Mouse (Mus musculus) hindbrain, embryonic 14.5 days (tissue): ENCODE results near the gene Aldh1l1. TPM values are rescaled to one million over a fixed set of nuclear protein-coding genes. Genes with fewer than 3 reads are reported as not detected.
A peak's percentile ranks its signal among the peaks of the same experiment; 100 is the strongest.

Experiments used
- ATAC-seq: fragments of 200-750 bp; cut with Nextera tagmentation; 2 replicates; pipeline ENCODE4 v1.8.0; 2017; ENCODE audit warnings: moderate number of reproducible peaks, mild to moderate bottlenecking, moderate TSS enrichment, moderate library complexity; ENCODE audit not compliant: low FRiP score
- DNase-seq: peaks from one replicate; pipeline ENCODE4 v3.0.0-alpha.2; 2015; ENCODE audit warnings: low spot score
- H3K27ac ChIP-seq: fragments of 300-500 bp; sonication (generic); 2 replicates; pipeline ENCODE4 v1.5.1; 2014; ENCODE audit warnings: mild to moderate bottlenecking, moderate library complexity
- H3K27me3 ChIP-seq: fragments of 300-500 bp; sonication (generic); 2 replicates; pipeline ENCODE4 v1.6.1; 2014; ENCODE audit warnings: mild to moderate bottlenecking, low read length, mixed read lengths; ENCODE audit not compliant: control insufficient read depth, insufficient read depth
- H3K36me3 ChIP-seq: fragments of 300-500 bp; sonication (generic); replicated peaks from 2 replicates; pipeline ENCODE4 v1.6.1; 2014; ENCODE audit not compliant: control insufficient read depth, insufficient read depth
- H3K4me1 ChIP-seq: fragments of 300-500 bp; sonication (generic); replicated peaks from 2 replicates; pipeline ENCODE4 v1.6.1; 2014; ENCODE audit warnings: antibody characterized with exemption, low read length, mixed read lengths; ENCODE audit not compliant: control insufficient read depth, insufficient read depth
- H3K4me2 ChIP-seq: fragments of 300-500 bp; sonication (generic); replicated peaks from 2 replicates; pipeline ENCODE4 v1.6.1; 2014; ENCODE audit warnings: mild to moderate bottlenecking, moderate library complexity
- H3K4me3 ChIP-seq: fragments of 300-500 bp; sonication (generic); replicated peaks from 2 replicates; pipeline ENCODE4 v1.5.1; 2014; ENCODE audit warnings: mild to moderate bottlenecking, low read length
- H3K9ac ChIP-seq: fragments of 300-500 bp; sonication (generic); 2 replicates; pipeline ENCODE4 v1.6.1; 2014
- H3K9me3 ChIP-seq: fragments of 300-500 bp; sonication (generic); 2 replicates; pipeline ENCODE4 v1.6.1; 2016; ENCODE audit warnings: low read length; ENCODE audit not compliant: control insufficient read depth
- WGBS: fragments of 180-500 bp; shearing (Covaris S2); extraction: QIAGEN DNeasy Blood & Tissue Kit; methylation state at CpG from one replicate; pipeline ENCODE4 v1.1.7; 2014; 5-methylcytosine and 5-hydroxymethylcytosine counted together
- polyA plus RNA-seq: library from polyadenylated mRNA; unstranded; fragments of >200 nt; fragmentation: Nextera tagmentation; extraction: Ambion mirVana; gene quantifications from 2 replicates; pipeline ENCODE4 v1.2.1, GENCODE M21; 2014

Aldh1l1 gene
- polyA plus RNA-seq, 1 experiment from 2014 or later, result 47.0 TPM

DNA sequence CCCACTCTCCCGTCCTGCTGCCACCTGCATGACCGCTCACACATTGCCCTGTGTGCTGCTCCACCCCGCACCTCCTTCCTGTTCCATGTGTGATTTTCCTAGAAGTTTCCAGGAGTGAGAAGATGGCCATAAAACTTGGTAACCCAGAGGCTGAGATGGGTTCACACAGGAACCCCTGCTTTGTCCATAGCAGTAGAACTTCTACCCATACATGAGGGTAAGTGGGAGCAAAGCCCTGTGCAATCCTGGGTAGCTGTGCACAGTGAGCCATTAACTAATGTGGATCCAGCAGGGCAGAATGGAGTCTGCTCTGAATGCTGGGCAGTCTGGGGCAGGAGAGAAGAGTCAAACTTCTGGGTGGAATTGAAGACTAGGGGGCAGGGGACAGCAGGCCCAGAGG lies 8.3 kb downstream of the Aldh1l1 start:
- H3K36me3 ChIP-seq, result no peaks in the 10 kb centered on the region
- no peaks in the 10 kb centered on the region for H3K9me3 ChIP-seq
- no peaks in the 10 kb centered on the region for H3K27me3 ChIP-seq
- no peak overlapping the region for H3K4me2 ChIP-seq
- DNase-seq (no peak), ATAC-seq (no peak)
- H3K4me3 ChIP-seq, result no peak overlapping the region
- H3K4me1 ChIP-seq, result peaks cover 10% of the 10 kb centered on the region; the same call in 1 of the 2 replicates
- WGBS, result 91% methylated on average over 3 of the region's 3 CpGs
- H3K9ac ChIP-seq, result no peak overlapping the region
- H3K27ac ChIP-seq, result no peak overlapping the region; the same call in 1 of the 2 replicates

DNA sequence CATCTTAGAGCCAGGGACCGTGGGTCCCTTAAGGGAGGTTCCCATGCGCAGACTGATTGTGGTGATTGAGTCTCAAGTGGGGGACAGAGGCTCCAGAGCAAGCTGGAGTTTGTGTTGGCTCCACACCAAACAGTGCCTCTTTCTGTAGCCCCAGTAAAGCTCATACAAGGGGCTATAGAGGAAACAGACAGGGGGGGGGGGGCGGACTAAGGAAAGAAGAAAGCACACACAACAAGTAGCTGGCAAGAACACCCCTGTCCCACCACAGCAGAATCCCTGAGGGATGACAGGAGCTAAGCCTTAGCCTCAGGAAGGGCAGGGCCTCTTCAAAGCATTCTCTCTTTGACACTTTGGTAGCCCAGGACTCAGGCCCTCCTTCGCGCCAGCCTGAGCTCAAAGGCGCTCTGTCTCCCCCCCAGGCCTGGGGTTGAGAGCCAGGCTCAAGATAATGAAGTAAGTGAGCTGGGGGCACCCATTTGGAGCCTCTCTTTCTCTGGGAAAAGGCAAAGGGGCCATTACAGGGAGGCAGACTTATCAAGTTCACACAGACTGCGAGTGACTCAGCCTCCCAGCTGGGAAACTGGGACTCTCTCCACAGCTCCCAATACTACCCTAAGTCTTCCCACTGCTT lies 9.2 kb downstream of the Aldh1l1 start:
- WGBS, result 53% methylated on average over 7 of the region's 7 CpGs
- H3K4me2 ChIP-seq, result no peak overlapping the region
- H3K27ac ChIP-seq, result peak overlapping the region; percentile 43
- H3K27me3 ChIP-seq, result no peaks in the 10 kb centered on the region
- no peak overlapping the region for H3K4me3 ChIP-seq
- H3K36me3 ChIP-seq, result no peaks in the 10 kb centered on the region
- H3K9me3 ChIP-seq, result no peaks in the 10 kb centered on the region
- peak; percentile 90 for ATAC-seq
- peaks cover 10% of the 10 kb centered on the region for H3K4me1 ChIP-seq
- H3K9ac ChIP-seq, result no peak overlapping the region
- DNase-seq, result peak; percentile 28

DNA sequence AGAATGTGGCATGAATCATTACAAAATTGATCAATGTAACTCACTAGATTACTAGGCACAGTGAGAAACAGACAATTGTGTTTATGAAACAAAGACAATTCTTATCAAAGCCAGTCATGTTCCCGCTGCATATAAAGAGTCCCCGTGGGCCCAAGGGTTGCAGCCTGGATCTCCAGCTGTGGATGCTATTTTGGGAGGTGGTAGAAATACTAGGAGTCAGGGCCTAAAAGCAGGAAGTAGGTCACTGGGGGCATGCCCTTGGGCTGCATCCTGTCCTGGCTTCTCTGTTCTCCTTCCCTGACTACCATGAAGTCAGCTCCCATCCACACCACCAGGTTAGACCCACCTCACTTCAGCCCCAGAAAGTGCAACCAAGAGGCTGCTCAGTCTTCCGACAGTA lies 10.0 kb downstream of the Aldh1l1 start:
- Histone ChIP-seq H3K27ac (peak overlapping the region; percentile 20; the same call in 1 of the 2 replicates), H3K4me1 (peaks cover 10% of the 10 kb centered on the region), H3K9me3 (no peaks in the 10 kb centered on the region), H3K36me3 (no peaks in the 10 kb centered on the region), H3K4me3 (no peak overlapping the region), H3K9ac (no peak overlapping the region), H3K27me3 (no peaks in the 10 kb centered on the region), H3K4me2 (no peak overlapping the region)
- no peak for ATAC-seq
- DNase-seq, result no peak
- 63% methylated on average over 3 of the region's 3 CpGs for WGBS

DNA sequence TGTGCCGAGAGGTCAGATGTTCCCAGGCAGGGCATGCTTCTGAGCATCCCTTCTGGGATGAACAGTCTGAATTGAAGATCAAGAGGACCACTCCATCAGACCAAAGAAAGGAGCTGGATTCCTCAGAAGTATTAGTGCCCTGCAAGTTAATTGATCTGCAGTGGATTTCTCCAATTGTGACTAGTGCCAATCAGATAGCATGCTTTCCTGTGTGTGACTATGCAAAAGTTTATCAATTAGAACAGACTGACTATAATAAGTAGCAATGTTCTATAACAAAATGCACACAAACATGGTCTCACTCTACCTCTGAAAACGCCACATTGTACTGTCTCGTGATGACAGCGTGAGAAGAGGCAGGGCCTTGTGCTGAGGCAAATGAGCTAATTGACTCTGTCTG lies 13.3 kb downstream of the Aldh1l1 start:
- no peak overlapping the region for H3K9ac ChIP-seq
- no peak overlapping the region for H3K4me2 ChIP-seq
- H3K9me3 ChIP-seq, result no peaks in the 10 kb centered on the region
- WGBS, result 65% methylated on average over 4 of the region's 4 CpGs
- peaks cover 10% of the 10 kb centered on the region for H3K4me1 ChIP-seq
- ATAC-seq (no peak), DNase-seq (no peak)
- no peak overlapping the region for H3K27ac ChIP-seq
- H3K36me3 ChIP-seq, result no peaks in the 10 kb centered on the region
- H3K27me3 ChIP-seq, result no peaks in the 10 kb centered on the region
- H3K4me3 ChIP-seq, result no peak overlapping the region

DNA sequence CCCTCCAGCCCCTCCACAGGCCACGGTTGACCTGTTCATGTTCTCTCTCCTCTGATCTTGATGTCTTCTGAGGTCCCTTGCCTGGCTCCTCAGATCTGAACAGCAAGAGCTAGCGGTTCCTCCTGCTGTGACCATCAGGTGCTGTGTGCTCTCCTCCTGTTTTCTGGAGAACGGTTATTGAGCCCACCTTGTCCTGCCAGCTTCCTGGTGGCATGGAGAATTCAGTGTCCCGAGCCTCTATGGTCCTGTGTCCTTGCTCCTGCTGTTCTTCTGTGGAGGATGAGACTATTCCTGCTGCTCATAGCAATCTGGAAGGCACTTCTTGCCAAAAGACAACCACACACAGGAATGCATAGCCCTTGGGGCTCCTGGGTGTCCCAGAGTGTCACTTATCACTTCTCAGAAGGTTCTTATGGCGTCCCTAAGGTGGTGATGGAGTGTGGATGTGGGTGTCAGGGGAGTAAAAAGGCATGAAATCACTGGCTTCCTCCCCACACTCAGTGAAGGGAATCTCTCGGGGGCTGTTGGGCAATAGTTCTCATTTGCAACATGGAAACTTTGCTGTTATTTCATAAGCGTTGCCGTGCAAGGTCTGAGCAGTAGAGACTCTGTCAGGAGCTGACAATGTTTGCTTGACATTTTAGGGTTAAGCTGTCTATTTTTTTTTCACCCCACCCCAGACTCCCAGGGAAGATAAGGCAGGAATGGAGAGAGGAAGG lies 15.2 kb downstream of the Aldh1l1 start:
- no peaks in the 10 kb centered on the region for H3K36me3 ChIP-seq
- no peak overlapping the region for H3K4me2 ChIP-seq
- H3K4me3 ChIP-seq, result no peak overlapping the region
- no peaks in the 10 kb centered on the region for H3K27me3 ChIP-seq
- 74% methylated on average over 8 of the region's 8 CpGs for WGBS
- H3K27ac ChIP-seq, result no peak overlapping the region
- no peak for ATAC-seq
- no peak overlapping the region for H3K9ac ChIP-seq
- peaks cover 10% of the 10 kb centered on the region for H3K4me1 ChIP-seq
- no peak for DNase-seq
- no peaks in the 10 kb centered on the region for H3K9me3 ChIP-seq

DNA sequence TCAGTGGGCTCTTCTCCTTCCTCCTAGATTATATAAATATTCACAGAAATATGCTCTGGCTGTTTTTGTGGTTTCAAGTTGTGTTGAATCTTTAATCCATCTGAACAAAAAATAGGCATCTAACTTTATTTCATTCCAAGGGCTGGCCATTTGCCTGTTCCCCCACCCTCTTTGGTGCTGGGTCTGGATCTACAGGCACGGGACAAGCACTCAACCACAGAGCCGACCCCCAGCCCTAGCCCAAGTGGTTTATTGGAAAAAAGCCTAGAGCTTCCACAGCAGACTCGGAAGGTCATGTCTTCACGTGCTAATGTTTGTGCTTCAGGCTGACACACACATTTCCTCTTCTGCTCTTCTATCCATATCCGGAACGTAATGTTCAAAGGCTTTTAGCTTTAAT lies 19.7 kb downstream of the Aldh1l1 start:
- Histone ChIP-seq H3K27me3 (no peaks in the 10 kb centered on the region), H3K9ac (no peak overlapping the region), H3K27ac (peak overlapping the region; percentile 67), H3K4me2 (no peak overlapping the region), H3K36me3 (no peaks in the 10 kb centered on the region), H3K9me3 (no peaks in the 10 kb centered on the region), H3K4me3 (no peak overlapping the region), H3K4me1 (peaks cover 12% of the 10 kb centered on the region)
- DNase-seq (no peak), ATAC-seq (no peak)
- WGBS, result 76% methylated on average over 6 of the region's 6 CpGs

DNA sequence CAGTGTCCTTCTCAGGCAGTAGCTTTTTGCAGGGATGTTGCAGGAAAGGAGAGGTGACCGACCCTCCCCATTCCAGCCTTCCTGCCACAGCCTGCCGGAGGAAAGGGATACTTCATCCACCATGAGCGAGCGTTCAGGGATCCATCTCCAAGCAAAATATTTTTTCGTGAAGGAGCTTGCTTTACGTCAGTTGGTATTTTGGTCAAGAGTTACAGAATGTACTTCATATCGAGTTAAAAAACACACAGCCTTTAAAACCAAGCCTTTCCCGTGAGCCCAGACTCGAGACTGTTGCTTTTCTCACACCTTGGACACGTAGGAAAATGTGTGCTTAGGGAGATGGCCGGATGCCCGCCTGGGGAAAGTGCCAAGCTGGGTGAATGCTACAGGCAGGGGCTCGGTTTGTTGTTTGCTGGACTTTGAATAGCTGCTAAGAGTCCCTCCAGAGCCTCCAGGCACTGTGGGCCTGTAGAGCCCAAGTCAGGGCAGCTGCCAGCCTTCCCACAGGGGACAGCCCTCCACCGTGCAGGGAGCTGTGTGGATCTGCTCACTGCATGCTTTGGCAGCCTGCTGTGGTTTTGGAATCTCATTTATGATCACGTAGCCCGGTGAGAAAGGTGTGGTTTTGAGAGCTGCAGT lies 20.6 kb downstream of the Aldh1l1 start:
- 55% methylated on average over 16 of the region's 16 CpGs for WGBS
- H3K4me2 ChIP-seq, result no peak overlapping the region
- H3K36me3 ChIP-seq, result no peaks in the 10 kb centered on the region
- H3K27me3 ChIP-seq, result no peaks in the 10 kb centered on the region
- no peaks in the 10 kb centered on the region for H3K9me3 ChIP-seq
- DNase-seq (peak; percentile 70), ATAC-seq (peak; percentile 86; the same call in 1 of the 2 replicates)
- no peak overlapping the region for H3K9ac ChIP-seq
- no peak overlapping the region for H3K4me3 ChIP-seq
- peak overlapping the region; percentile 67 for H3K27ac ChIP-seq
- H3K4me1 ChIP-seq, result peaks cover 12% of the 10 kb centered on the region

DNA sequence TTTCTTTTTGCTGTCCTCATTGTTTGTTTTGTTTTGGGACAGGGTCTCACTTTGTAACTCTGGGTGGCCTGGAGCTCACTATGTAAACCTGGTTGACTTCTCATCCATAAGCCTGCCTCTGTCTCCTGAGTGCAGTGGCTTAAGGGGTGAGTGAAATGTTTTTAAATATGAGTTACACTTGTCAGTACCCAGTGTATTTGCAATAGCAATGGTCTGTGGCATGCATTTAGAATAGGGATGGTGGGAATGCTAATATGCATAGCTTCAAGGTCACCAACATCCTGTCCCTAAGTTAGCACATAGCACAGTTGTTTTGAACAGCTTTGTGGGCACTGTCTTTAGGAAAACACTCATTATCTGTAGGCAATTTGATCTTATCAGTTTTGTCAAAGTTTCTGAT lies 21.2 kb downstream of the Aldh1l1 start:
- no peaks in the 10 kb centered on the region for H3K27me3 ChIP-seq
- peaks cover 12% of the 10 kb centered on the region for H3K4me1 ChIP-seq
- no peak overlapping the region for H3K4me3 ChIP-seq
- no peak for ATAC-seq
- H3K9ac ChIP-seq, result no peak overlapping the region
- H3K27ac ChIP-seq, result peak overlapping the region; percentile 54; the same call in 1 of the 2 replicates
- H3K36me3 ChIP-seq, result no peaks in the 10 kb centered on the region
- no peaks in the 10 kb centered on the region for H3K9me3 ChIP-seq
- no peak overlapping the region for H3K4me2 ChIP-seq
- no peak for DNase-seq

DNA sequence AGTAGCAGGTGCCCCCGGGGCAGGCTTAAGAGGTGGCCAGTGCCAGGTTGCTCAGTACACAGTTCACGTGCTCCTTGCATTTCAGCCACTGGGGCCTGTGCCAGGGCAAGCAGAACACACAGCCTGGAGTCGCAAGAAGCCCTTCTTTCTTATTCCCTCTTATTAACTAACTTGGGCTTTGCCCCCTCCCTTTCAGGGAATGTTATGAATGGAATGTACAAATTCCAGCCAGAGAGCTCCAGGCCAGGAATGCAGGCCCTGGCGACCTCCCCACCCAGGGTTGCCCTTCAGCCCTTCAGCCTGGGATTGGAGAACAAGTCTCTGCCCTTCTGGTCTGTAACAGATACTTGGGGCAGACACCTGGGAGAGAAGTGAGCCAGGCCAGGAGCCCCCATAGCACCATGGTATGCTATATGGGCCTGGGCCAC lies 22.0 kb downstream of the Aldh1l1 start:
- DNase-seq (no peak), ATAC-seq (peak; percentile 71; the same call in 1 of the 2 replicates)
- Histone ChIP-seq H3K4me2 (no peak overlapping the region), H3K9me3 (no peaks in the 10 kb centered on the region), H3K27me3 (no peaks in the 10 kb centered on the region), H3K4me3 (no peak overlapping the region), H3K4me1 (peaks cover 12% of the 10 kb centered on the region), H3K27ac (peak overlapping the region; percentile 54), H3K36me3 (no peaks in the 10 kb centered on the region), H3K9ac (no peak overlapping the region)
- WGBS, result 47% methylated on average over 4 of the region's 4 CpGs
